Mouse (Mus musculus) regulatory T cell (primary cell): ENCODE measurements around the gene Fmod.

Experiments used
- in situ Hi-C: fragments of 300-600 bp; cut with MboI, MseI; formaldehyde crosslinking; loops from one replicate; pipeline ENCODE4 v1.15.1; 2025; ENCODE audit warnings: high pct_unique_total_duplicates

The Fmod gene

DNA sequence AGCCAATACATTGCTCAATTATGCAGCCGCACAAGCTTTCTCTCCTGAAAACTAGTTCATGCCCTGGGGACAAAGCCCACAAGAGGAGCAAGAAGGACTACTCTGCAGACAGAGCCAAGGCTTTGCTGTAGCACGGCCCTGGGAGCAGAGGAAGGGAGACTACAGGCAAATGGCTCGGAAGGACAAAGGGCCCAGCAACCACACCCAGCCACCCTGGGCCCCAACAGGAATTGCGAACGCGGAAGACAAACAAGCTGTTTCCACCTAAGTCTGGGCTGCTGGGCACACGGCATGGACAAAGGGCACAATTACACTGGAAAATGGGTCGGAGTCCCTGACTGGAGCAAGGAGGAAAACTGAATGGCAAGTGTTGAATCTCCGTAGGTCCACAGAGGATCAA is 18.0 kb downstream of the Fmod start:
- in situ Hi-C loops, result loop anchor here (5.0 to 25.0 kb wide), 3 partner anchors 52 to 1757 kb away; partner anchors contain the start of genes Lad1, Mdm4 and Pik3c2b

- in situ Hi-C loops, result loop anchor here (5.0 to 25.0 kb wide), 3 partner anchors 52 to 1757 kb away; partner anchors contain the start of genes Lad1, Mdm4 and Pik3c2b
Observed at GRCm38 (mm10) chr1:134055666-134056245, 18.7 kb downstream of the Fmod start.

DNA sequence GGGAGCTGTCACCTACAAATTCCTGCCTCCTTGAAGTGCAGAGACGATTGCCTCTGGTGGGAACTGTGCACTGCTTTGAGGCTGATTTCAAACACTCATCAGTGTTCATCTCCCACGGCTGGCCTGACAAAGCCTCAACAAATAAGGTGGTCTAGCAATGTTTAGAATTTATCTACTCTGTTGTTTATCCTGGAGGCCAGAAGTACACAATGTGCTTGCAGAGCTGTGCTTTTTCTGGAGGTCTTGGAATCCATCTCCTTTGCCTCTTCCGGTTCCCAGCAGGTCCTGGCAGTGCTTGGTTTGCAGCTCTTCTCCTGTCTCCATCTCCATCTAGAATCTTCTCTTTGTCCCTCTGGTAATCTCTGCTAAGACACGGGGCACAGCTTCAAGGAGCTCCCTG is 19.2 kb downstream of the Fmod start:
- in situ Hi-C loops, result loop anchor here (5.0 to 25.0 kb wide), 3 partner anchors 51 to 1756 kb away; partner anchors contain the start of genes Lad1, Mdm4 and Pik3c2b

DNA sequence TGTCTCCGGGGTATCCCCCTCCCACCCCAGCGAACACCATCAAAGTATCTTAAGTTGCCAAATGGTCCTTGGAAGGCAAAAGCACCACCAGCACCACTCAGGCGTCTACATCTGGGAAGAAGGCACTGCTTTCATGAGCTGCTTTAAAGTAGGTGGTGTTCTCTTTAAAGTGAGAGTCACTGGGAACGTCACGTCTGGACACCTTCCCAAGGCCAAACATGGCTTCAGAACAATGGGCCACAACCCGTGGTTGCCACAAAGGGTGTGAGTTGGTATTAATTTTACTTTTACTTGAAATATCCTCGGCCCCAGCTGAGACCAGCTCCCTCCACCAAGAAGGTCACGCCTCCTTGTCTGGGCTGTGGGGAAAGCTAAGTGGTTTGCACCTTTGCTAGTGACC is 20.7 kb downstream of the Fmod start:
- in situ Hi-C loops, result loop anchor here (5.0 to 25.0 kb wide), 3 partner anchors 50 to 1755 kb away; partner anchors contain the start of genes Lad1, Mdm4 and Pik3c2b

- in situ Hi-C loops, result loop anchor here (5.0 to 25.0 kb wide), 3 partner anchors 48 to 1753 kb away; partner anchors contain the start of genes Lad1, Mdm4 and Pik3c2b
Observed at GRCm38 (mm10) chr1:134058870-134059269, 21.8 kb downstream of the Fmod start.

- in situ Hi-C loops, result loop anchor here (5.0 to 25.0 kb wide), 3 partner anchors 47 to 1752 kb away; partner anchors contain the start of genes Lad1, Mdm4 and Pik3c2b
Observed at GRCm38 (mm10) chr1:134059739-134060695, 23.0 kb downstream of the Fmod start.

- in situ Hi-C loops, result loop anchor here (25.0 kb wide), 2 partner anchors 1024 to 1751 kb away; partner anchors contain the start of genes Lad1, Mdm4 and Pik3c2b
Observed at GRCm38 (mm10) chr1:134060849-134061569, 24.0 kb downstream of the Fmod start.

DNA sequence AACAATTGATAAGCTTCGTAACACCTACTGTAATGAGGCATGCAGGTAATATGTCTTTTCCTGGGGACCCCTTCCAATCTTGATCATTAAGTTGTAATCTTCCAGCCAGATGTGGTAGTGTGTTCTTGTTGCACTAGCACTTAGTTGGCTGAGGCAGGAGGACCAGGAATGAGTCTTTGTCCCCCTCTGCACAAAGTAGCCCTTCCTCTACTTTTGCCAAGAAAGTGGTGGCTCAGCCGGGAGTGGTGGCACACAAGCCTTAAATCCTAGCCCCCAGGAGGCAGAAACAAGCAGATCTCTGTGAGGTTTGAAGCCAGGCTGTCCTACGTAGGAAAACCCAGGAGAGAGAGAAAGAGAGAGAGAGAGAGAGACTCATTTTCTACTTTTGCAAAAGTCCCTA is 24.9 kb downstream of the Fmod start:
- in situ Hi-C loops, result loop anchor here (25.0 kb wide), 2 partner anchors 1025 to 1750 kb away; partner anchors contain the start of genes Lad1, Mdm4 and Pik3c2b

DNA sequence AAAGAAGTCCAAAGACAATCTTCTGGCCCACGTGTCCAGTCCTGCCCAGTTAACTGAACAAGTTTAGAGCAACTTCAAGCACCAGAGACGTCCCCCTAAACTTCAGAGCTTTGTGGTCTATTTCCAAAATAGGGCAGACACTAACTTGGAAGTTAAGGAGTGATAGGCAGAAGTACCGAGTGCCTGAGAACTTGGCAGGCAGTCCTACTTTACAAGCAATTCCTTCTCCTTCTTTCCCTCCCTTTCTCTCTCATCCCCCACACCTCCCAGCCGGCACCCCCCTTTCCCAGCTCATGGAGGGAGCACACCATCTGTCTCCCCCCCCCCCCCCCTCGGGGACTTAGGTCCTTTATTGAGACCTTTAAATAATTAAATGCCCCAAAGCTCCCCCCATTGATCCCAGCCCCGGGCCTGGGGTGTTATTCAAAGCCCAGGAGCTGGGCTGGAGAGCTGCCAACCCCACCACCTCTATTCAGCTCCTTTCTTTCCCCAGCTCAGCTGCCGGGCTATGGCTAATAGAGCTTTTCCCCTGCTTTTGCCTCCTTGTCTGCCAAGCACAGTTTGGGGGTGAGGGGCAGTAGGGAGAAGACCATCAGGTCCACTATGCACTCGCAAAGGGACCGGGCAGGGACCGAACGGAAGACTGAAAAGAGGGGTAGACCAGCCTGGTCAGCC is 25.5 kb downstream of the Fmod start:
- in situ Hi-C loops, result loop anchor here (25.0 kb wide), 2 partner anchors 1025 to 1750 kb away; partner anchors contain the start of genes Lad1, Mdm4 and Pik3c2b

GRCm38 (mm10) chr1:134063086-134063772 is 26.2 kb downstream of the Fmod start:
- in situ Hi-C loops, result loop anchor here (25.0 kb wide), 2 partner anchors 1026 to 1749 kb away; partner anchors contain the start of genes Lad1, Mdm4 and Pik3c2b

- in situ Hi-C loops, result loop anchor here (25.0 kb wide), 2 partner anchors 1026 to 1749 kb away; partner anchors contain the start of genes Lad1, Mdm4 and Pik3c2b
Observed at GRCm38 (mm10) chr1:134063773-134064125, 26.7 kb downstream of the Fmod start.

GRCm38 (mm10) chr1:134064296-134064831 is 27.3 kb downstream of the Fmod start:
- in situ Hi-C loops, result loop anchor here (25.0 kb wide), 2 partner anchors 1027 to 1748 kb away; partner anchors contain the start of genes Lad1, Mdm4 and Pik3c2b

DNA sequence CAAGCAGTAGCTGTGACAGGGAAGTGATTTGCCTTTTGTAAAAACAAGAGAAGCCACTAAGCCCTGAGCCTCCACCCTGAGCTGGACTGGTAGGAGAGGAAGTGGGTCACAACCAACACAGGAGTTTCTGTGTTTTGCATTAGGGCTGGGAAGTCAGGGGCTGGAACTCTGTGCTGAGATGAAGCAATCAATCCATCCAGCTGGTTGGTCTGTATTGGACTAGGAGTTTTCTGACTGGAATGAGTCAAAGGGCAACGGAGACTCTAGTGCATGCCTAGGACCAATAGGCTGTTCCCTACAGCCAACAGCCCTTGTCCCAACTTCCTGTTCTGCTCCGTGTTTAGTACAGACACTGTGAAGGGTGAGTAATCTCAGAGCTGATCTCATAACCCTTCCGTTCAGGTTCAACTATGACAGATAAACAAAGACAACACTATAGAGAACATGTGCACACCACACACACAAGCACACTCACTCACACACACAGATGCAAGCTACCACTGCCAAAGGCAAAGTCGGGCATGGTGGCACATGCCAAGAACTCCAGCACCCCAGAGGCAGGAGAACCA is 28.3 kb downstream of the Fmod start:
- in situ Hi-C loops, result loop anchor here (25.0 kb wide), 2 partner anchors 1028 to 1747 kb away; partner anchors contain the start of genes Lad1, Mdm4 and Pik3c2b

DNA sequence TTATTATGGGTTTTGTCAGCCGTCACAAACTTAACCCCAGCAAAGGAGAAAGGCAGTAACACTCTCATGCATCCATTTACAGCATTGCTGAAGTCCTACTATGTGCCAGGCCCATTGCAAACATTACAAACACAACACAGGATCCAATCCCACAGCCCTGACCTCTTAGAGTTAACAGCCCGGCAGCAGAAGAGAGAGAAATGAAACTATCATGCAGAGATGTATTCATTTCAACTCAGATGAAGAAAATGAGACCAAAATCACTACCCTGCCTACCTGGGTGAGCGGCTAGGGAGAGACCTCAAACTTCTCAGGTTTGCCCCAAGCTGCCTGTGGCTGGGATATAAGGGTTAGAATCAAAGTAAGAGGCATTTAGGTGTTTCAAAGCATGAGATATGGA is 29.5 kb downstream of the Fmod start:
- in situ Hi-C loops, result loop anchor here (25.0 kb wide), 2 partner anchors 1029 to 1746 kb away; partner anchors contain the start of genes Lad1, Mdm4 and Pik3c2b

GRCm38 (mm10) chr1:134067143-134067619 is 30.1 kb downstream of the Fmod start:
- in situ Hi-C loops, result loop anchor here (25.0 kb wide), 2 partner anchors 1030 to 1745 kb away; partner anchors contain the start of genes Lad1, Mdm4 and Pik3c2b

DNA sequence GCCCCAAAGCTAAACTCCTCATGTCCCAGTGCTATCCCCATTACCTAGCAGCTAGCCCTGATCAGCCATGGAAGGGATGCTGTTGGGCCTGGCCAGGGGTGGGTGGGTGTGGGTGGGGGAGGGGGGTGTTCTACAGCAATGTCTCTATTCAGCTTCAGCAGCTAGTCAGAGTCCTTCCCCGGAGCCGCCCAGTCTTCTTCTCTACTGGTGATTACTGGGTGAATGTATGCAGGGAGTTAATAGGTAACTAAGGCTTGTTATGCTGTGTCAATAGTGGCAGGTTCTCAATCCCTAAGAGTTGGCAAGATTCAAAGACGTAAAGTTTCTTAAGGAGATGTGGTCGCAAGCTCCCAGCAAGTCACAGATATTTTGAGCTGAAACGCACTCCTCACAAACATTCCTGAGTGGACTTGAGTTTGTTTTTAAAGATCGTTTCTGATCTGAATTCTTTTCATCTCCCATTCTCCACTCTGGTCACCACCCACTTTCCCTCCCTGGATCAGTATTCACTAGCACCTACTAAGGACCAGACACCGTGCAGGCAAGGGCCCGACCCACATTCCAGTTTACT is 33.1 kb downstream of the Fmod start:
- in situ Hi-C loops, result loop anchor here (25.0 kb wide), 2 partner anchors 1033 to 1742 kb away; partner anchors contain the start of genes Lad1, Mdm4 and Pik3c2b

- in situ Hi-C loops, result loop anchor here (25.0 kb wide), 2 partner anchors 1034 to 1741 kb away; partner anchors contain the start of genes Lad1, Mdm4 and Pik3c2b
Observed at GRCm38 (mm10) chr1:134071411-134072018, 34.5 kb downstream of the Fmod start.
